Mouse (Mus musculus): ENCODE measurements around the gene Olfr418. TPM values are rescaled to one million over a fixed set of nuclear protein-coding genes. Genes with fewer than 3 reads are reported as not detected.
"Not testable (repeated sequence)": the region's sequence is repeated elsewhere in the genome, so short reads cannot be mapped to it uniquely, and the experiment has no call there.

Olfr418 gene
- not detected for total RNA-seq (2021)

GRCm38 (mm10) chr1:173265701-173266100, at the start of gene Olfr418:
Gene Olfr418, plus strand, starts transcription at chr1:173266001.
- no peak for DNase-seq
- intact Hi-C loops (cut with DNase I): no loop called here

GRCm38 (mm10) chr1:173216481-173216880, 49.3 kb upstream of the Olfr418 start:
- no peak for DNase-seq
- intact Hi-C loops (cut with DNase I): no loop called here

- intact Hi-C loops (cut with DNase I): no loop called here
- no peak for DNase-seq
Measured at GRCm38 (mm10) chr1:173227081-173227480, 38.7 kb upstream of the Olfr418 start, which contains the start of gene Fcer1a. Gene Fcer1a, minus strand, starts transcription at chr1:173227214.

- DNase-seq; intact Hi-C loops (cut with DNase I): not testable (repeated sequence)
Measured at GRCm38 (mm10) chr1:173237004-173237403, 28.8 kb upstream of the Olfr418 start.

- intact Hi-C loops (cut with DNase I): no loop called here
- no peak for DNase-seq
Measured at GRCm38 (mm10) chr1:173249888-173250287, 15.9 kb upstream of the Olfr418 start.

GRCm38 (mm10) chr1:173277677-173278076, 11.9 kb downstream of the Olfr418 start, which contains the start of gene Mptx2:
Gene Mptx2, minus strand, starts transcription at chr1:173277777.
- DNase-seq: no peak
- intact Hi-C loops (cut with DNase I): no loop called here

GRCm38 (mm10) chr1:173302795-173303194, 37.0 kb downstream of the Olfr418 start:
- intact Hi-C loops (cut with DNase I); DNase-seq: not testable (repeated sequence)

- intact Hi-C loops (cut with DNase I); DNase-seq: not testable (repeated sequence)
Measured at GRCm38 (mm10) chr1:173313535-173314050, 47.8 kb downstream of the Olfr418 start.

GRCm38 (mm10) chr1:173315725-173316124, 49.9 kb downstream of the Olfr418 start:
- no peak for DNase-seq
- intact Hi-C loops (cut with DNase I): no loop called here

GRCm38 (mm10) chr1:173317925-173318477, 52.2 kb downstream of the Olfr418 start:
- intact Hi-C loops (cut with DNase I): no loop called here
- DNase-seq: no peak

GRCm38 (mm10) chr1:173321593-173322248, 55.9 kb downstream of the Olfr418 start:
- intact Hi-C loops (cut with DNase I): loop anchor here (5.0 kb wide), 1 partner anchor 76 kb away; no protein-coding TSS in a partner anchor
- DNase-seq: no peak

- DNase-seq: no peak
- intact Hi-C loops (cut with DNase I): loop anchor here (5.0 kb wide), 1 partner anchor 75 kb away; no protein-coding TSS in a partner anchor
Measured at GRCm38 (mm10) chr1:173322249-173322627, 56.4 kb downstream of the Olfr418 start.

Other genes starting within 250 kb of the Olfr418 start
- not detected for gene Olfr1408, start 128.6 kb upstream of the Olfr418 start, total RNA-seq (2021)
- not detected for gene Olfr1406, start 75.4 kb upstream of the Olfr418 start, total RNA-seq (2021)
- gene Olfr218, start 68.2 kb upstream of the Olfr418 start, total RNA-seq (2021): not detected
- not detected for gene Olfr1404, start 53.6 kb upstream of the Olfr418 start, total RNA-seq (2021)
- gene Fcer1a, start 38.8 kb upstream of the Olfr418 start, total RNA-seq (2021): not detected
- gene Mptx2, start 11.8 kb downstream of the Olfr418 start, total RNA-seq (2021): not detected
- under 1 TPM; 0.38 to 0.78 TPM for gene Ackr1, start 67.7 kb downstream of the Olfr418 start, total RNA-seq (2021)
- 1 to 10 TPM; 1.2 to 1.4 TPM for gene Aim2, start 84.9 kb downstream of the Olfr418 start, total RNA-seq (2021)
- gene Cadm3, start 101.7 kb downstream of the Olfr418 start, total RNA-seq (2021): 1 to 10 TPM; 1.9 to 2.5 TPM
- gene Ifi206, start 225.0 kb downstream of the Olfr418 start, total RNA-seq (2021): under 1 TPM; 0.11 to 0.51 TPM